13 mouse cellular contexts compared by ENCODE assay signal in genomic region chr11:117959741-117960381, GRCm38 (mm10). TPM values are rescaled to one million over a fixed set of nuclear protein-coding genes. Genes with fewer than 3 reads are reported as not detected.
A peak's percentile ranks its signal among the peaks of the same experiment; 100 is the strongest.
DNase-seq lines count a peak whose midpoint lies in the region; ATAC-seq and TF ChIP-seq lines count a peak whose summit lies in the region.
"Had no signal": no experiment of that assay in that cellular context is flagged by ENCODE, and none has a peak within 500 bp of the region (broad histone marks: within the 10 kb centered on the region; RNA-seq: fewer than 3 reads in every experiment).

No protein-coding gene starts in this region.

- no peak for TF ChIP-seq POLR2A in bone marrow, adult 2 months (IDR thresholded peaks at IDR 0.05; ENCODE audit: borderline replicate concordance, control insufficient read depth, low read depth, low read length)

- peaks cover 51% of the 10 kb centered on the region for H3K4me1 ChIP-seq in liver, embryonic 12.5 days
- peaks cover 7% of the 10 kb centered on the region for H3K4me1 ChIP-seq in bone marrow, adult 2 months (ENCODE audit: control insufficient read depth, insufficient read depth, low read length)
- peaks cover 66% of the 10 kb centered on the region for H3K4me1 ChIP-seq in heart, embryonic 12.5 days (replicated peaks)
- H3K4me1 ChIP-seq in midbrain, embryonic 15.5 days = peaks cover 32% of the 10 kb centered on the region

- H3K9me3 ChIP-seq in liver, embryonic 12.5 days (replicated peaks) = no peaks in the 10 kb centered on the region
- H3K9me3 ChIP-seq in heart, embryonic 12.5 days (replicated peaks) = no peaks in the 10 kb centered on the region
- no peaks in the 10 kb centered on the region for H3K9me3 ChIP-seq in midbrain, embryonic 15.5 days
- H3K9me3 ChIP-seq: forebrain, embryonic 12.5 days; hindbrain, embryonic 13.5 days had no signal

- no peak overlapping the region for H3K4me3 ChIP-seq in liver, embryonic 12.5 days
- no peak overlapping the region for H3K4me3 ChIP-seq in bone marrow, adult 2 months (replicated peaks; ENCODE audit: control insufficient read depth, low read depth, low read length)
- H3K4me3 ChIP-seq in heart, embryonic 12.5 days = no peak overlapping the region
- H3K4me3 ChIP-seq in midbrain, embryonic 15.5 days = no peak overlapping the region
- H3K4me3 ChIP-seq: forebrain, embryonic 12.5 days; hindbrain, embryonic 13.5 days; layer of hippocampus, adult 2 months had no signal

- H3K27ac ChIP-seq in liver, embryonic 12.5 days = no peak overlapping the region
- H3K27ac ChIP-seq in bone marrow, adult 2 months (ENCODE audit: control insufficient read depth, insufficient read depth, low read depth, low read length, poor library complexity) = peak overlapping the region; percentile 66; the same call in 1 of the 2 replicates
- H3K27ac ChIP-seq in heart, embryonic 12.5 days (ENCODE audit: poor library complexity, severe bottlenecking) = no peak overlapping the region
- H3K27ac ChIP-seq in midbrain, embryonic 15.5 days = no peak overlapping the region
- H3K27ac ChIP-seq: forebrain, embryonic 12.5 days; hindbrain, embryonic 13.5 days; layer of hippocampus, adult 2 months; liver, embryonic 14.5 days had no signal

- H3K27me3 ChIP-seq in liver, embryonic 12.5 days (replicated peaks) = peaks cover 95% of the 10 kb centered on the region
- no peaks in the 10 kb centered on the region for H3K27me3 ChIP-seq in heart, embryonic 12.5 days (replicated peaks)
- 0 out of 2 replicates have a peak, but pooled peaks cover under 1% of the 10 kb centered on the region for H3K27me3 ChIP-seq in midbrain, embryonic 15.5 days (replicated peaks)

- WGBS in liver, embryonic 12.5 days (ENCODE audit: insufficient replicate concordance) = 22% methylated on average over 17 of the region's 17 CpGs
- 4% methylated on average over 17 of the region's 17 CpGs for WGBS in bone marrow, adult 2 months
- WGBS in heart, embryonic 12.5 days = 51% methylated on average over 17 of the region's 17 CpGs
- 60% methylated on average over 17 of the region's 17 CpGs for WGBS in midbrain, embryonic 15.5 days

- no peak overlapping the region for H3K9ac ChIP-seq in liver, embryonic 12.5 days
- H3K9ac ChIP-seq in heart, embryonic 12.5 days = 0 out of 2 replicates have a peak overlapping the region, but pooled peaks have one; percentile 38
- H3K9ac ChIP-seq in midbrain, embryonic 15.5 days = no peak overlapping the region
- H3K9ac ChIP-seq: forebrain, embryonic 12.5 days; hindbrain, embryonic 13.5 days; liver, embryonic 14.5 days had no signal

- DNase-seq in liver = no peak
- DNase-seq in monocyte, adult 2 months (ENCODE audit: low read depth in 1 of 2, low spot score in 2 of 2) = peak; percentile 65 to 81
- no peak for DNase-seq in adrenal gland, postnatal 36 days
- DNase-seq: embryo, embryonic 11 days; right cerebral cortex, postnatal 14 days had no signal

- H3K4me2 ChIP-seq in liver, embryonic 12.5 days = peak overlapping the region; percentile 19; the same call in 1 of the 2 replicates
- H3K4me2 ChIP-seq in heart, embryonic 12.5 days = no peak overlapping the region
- H3K4me2 ChIP-seq in midbrain, embryonic 15.5 days = no peak overlapping the region
- H3K4me2 ChIP-seq: forebrain, embryonic 12.5 days; hindbrain, embryonic 13.5 days had no signal

- TF ChIP-seq CTCF in bone marrow, adult 2 months (IDR thresholded peaks at IDR 0.05; ENCODE audit: control insufficient read depth, insufficient read depth, low read length) = no peak

- H3K36me3 ChIP-seq in liver, embryonic 12.5 days = no peaks in the 10 kb centered on the region
- no peaks in the 10 kb centered on the region for H3K36me3 ChIP-seq in heart, embryonic 12.5 days
- no peaks in the 10 kb centered on the region for H3K36me3 ChIP-seq in midbrain, embryonic 15.5 days (replicated peaks)
- H3K36me3 ChIP-seq: forebrain, embryonic 12.5 days; hindbrain, embryonic 13.5 days had no signal

- ATAC-seq in liver, embryonic 12.5 days = no peak
- no peak for ATAC-seq in heart, embryonic 12.5 days (ENCODE audit: insufficient number of reproducible peaks, low FRiP score)
- ATAC-seq in midbrain, embryonic 15.5 days (replicated peaks) = no peak

RNA-seq across cellular contexts. Expression of gene Socs3, which starts 10.0 kb away (rescaled TPM):
- 8.6 and 9.8 TPM in 2 replicates for polyA plus RNA-seq in liver, embryonic 12.5 days (2016; fragmentation: Nextera tagmentation; extraction: Ambion mirVana)
- polyA plus RNA-seq in bone marrow, adult 2 months (2011; ENCODE audit: insufficient read depth, insufficient read length, low replicate concordance, missing spikeins) = 3.4 and 9.6 TPM in 2 replicates
- 7.1 and 8.0 TPM in 2 replicates for polyA plus RNA-seq in heart, embryonic 12.5 days (2016; fragmentation: Nextera tagmentation; extraction: Ambion mirVana)
- 10 to 100 TPM in 1 of 2 experiments, 1 to 10 TPM in 1; 6.6 to 17.5 TPM for total RNA-seq in adrenal gland, postnatal 36 days (2021)
- 8.7 and 8.9 TPM in 2 replicates for polyA plus RNA-seq in midbrain, embryonic 15.5 days (2015; fragmentation: Nextera tagmentation; extraction: Ambion mirVana)

RNA-seq across cellular contexts. Expression of gene Pgs1, which starts 26.2 kb away (rescaled TPM):
- polyA plus RNA-seq in liver, embryonic 12.5 days (2016; fragmentation: Nextera tagmentation; extraction: Ambion mirVana) = 26.4 and 29.6 TPM in 2 replicates
- 27.1 and 67.5 TPM in 2 replicates for polyA plus RNA-seq in bone marrow, adult 2 months (2011; ENCODE audit: insufficient read depth, insufficient read length, low replicate concordance, missing spikeins)
- polyA plus RNA-seq in heart, embryonic 12.5 days (2016; fragmentation: Nextera tagmentation; extraction: Ambion mirVana) = 28.9 and 29.6 TPM in 2 replicates
- 10 to 100 TPM; 54.7 to 58.7 TPM for total RNA-seq in adrenal gland, postnatal 36 days (2021)
- polyA plus RNA-seq in midbrain, embryonic 15.5 days (2015; fragmentation: Nextera tagmentation; extraction: Ambion mirVana) = 62.5 and 63.5 TPM in 2 replicates

Comparison
In these comparisons a context has a peak if more than half of its experiments do, and no peak if none do; other contexts are left out.
1. DNase-seq: peak in monocyte, adult 2 months (2 of 2); none in liver (single experiment) and adrenal gland, postnatal 36 days (0 of 2).